In the genomic region with DNA sequence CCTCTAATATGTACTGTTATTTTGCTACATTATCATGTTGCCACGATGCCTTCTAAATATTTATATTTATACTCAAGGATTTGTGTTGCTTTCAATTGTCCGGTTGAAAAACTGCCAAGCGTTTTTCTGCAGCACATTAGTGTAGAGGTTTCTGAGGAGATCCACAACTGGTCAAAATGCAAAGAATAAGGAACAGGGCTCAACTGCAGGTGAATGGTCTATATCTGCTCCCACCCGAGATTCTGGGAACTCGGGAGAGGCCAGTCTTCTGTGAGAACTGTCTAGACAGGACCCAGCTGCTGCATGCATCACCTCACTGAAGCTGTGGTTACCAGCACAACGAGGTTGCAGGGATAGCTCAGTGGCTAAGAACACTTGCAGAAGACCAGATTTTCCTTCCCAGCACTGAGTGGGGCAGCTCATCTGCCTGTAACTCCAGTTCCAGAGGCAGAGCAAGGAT, we compare ENCODE assay signal across 7 mouse cellular contexts. TPM values are rescaled to one million over a fixed set of nuclear protein-coding genes. Genes with fewer than 3 reads are reported as not detected.
DNase-seq lines count a peak whose midpoint lies in the region; ATAC-seq lines count a peak whose summit lies in the region.

No protein-coding gene starts in this region.

- H3K4me2 ChIP-seq in hindbrain, embryonic 13.5 days, result no peak overlapping the region

- no peaks in the 10 kb centered on the region for H3K9me3 ChIP-seq in hindbrain, embryonic 13.5 days

- WGBS in hindbrain, embryonic 13.5 days, result 64% methylated on average over 6 of the region's 6 CpGs

- H3K27me3 ChIP-seq in hindbrain, embryonic 13.5 days, result no peaks in the 10 kb centered on the region

- H3K4me3 ChIP-seq in hindbrain, embryonic 13.5 days, result no peak overlapping the region

- peak overlapping the region; percentile 49; the same call in 1 of the 2 replicates for H3K27ac ChIP-seq in hindbrain, embryonic 13.5 days

- no peak for ATAC-seq in hindbrain, embryonic 13.5 days (ENCODE audit: low FRiP score)

- no peak overlapping the region for H3K9ac ChIP-seq in hindbrain, embryonic 13.5 days

- peak; percentile 10 to 41 for DNase-seq in heart, adult 18-20 months
- no peak for DNase-seq in heart, adult 8-10 months (ENCODE audit: low spot score)
- DNase-seq in testis, postnatal 10 days (ENCODE audit: low spot score), result peak; percentile 46
- DNase-seq in testis, postnatal 14 days (ENCODE audit: low spot score), result no peak
- DNase-seq in naive thymus-derived CD4-positive, alpha-beta T cell, adult 2 months (ENCODE audit: low read depth), result peak; percentile 28
- no peak for DNase-seq in layer of hippocampus, postnatal 25 days (ENCODE audit: extremely low spot score in 1 of 2, low spot score in 1 of 2)

- H3K4me1 ChIP-seq in hindbrain, embryonic 13.5 days (replicated peaks), result peaks cover 17% of the 10 kb centered on the region

- 0 out of 2 replicates have a peak, but pooled peaks cover under 1% of the 10 kb centered on the region for H3K36me3 ChIP-seq in hindbrain, embryonic 13.5 days

RNA-seq across cellular contexts. Expression of gene Eapp, which starts 2.1 kb away (rescaled TPM):
- total RNA-seq in heart, adult 18-20 months (2021), result 10 to 100 TPM; 25.1 to 27.3 TPM
- total RNA-seq in heart, adult 8-10 months (2022), result 10 to 100 TPM; 21.0 to 23.1 (median 21.7) TPM
- 90.3 and 97.2 TPM in 2 replicates for polyA plus RNA-seq in hindbrain, embryonic 13.5 days (2015; fragmentation: Nextera tagmentation; extraction: Ambion mirVana)
- total RNA-seq in layer of hippocampus, postnatal 25 days (2021), result 10 to 100 TPM; 41.3 to 44.9 TPM

RNA-seq across cellular contexts. Expression of gene Sptssa, which starts 41.4 kb away (rescaled TPM):
- total RNA-seq in heart, adult 18-20 months (2021), result 10 to 100 TPM; 32.0 to 32.6 TPM
- 10 to 100 TPM; 30.2 to 30.7 (median 30.4) TPM for total RNA-seq in heart, adult 8-10 months (2022)
- 182 and 193 TPM in 2 replicates for polyA plus RNA-seq in hindbrain, embryonic 13.5 days (2015; fragmentation: Nextera tagmentation; extraction: Ambion mirVana)
- 10 to 100 TPM; 25.5 to 30.0 TPM for total RNA-seq in layer of hippocampus, postnatal 25 days (2021)

Comparison
In these comparisons a context has a peak if more than half of its experiments do, and no peak if none do; other contexts are left out.
1. DNase-seq: peak in heart, adult 18-20 months (2 of 2), testis, postnatal 10 days (single experiment) and naive thymus-derived CD4-positive, alpha-beta T cell, adult 2 months (single experiment); none in heart, adult 8-10 months (single experiment), testis, postnatal 14 days (single experiment) and layer of hippocampus, postnatal 25 days (0 of 2).